Mouse (Mus musculus) spleen, postnatal 36 days (tissue): ENCODE measurements around the gene Camsap2.

Experiments used
- DNase-seq, 2 experiments: peaks; one replicate each; pipeline ENCODE4 v3.0.0; 2022; ENCODE audit warnings: low spot score in 2 of 2, mixed read lengths in 1 of 2

Gene Camsap2

GRCm38 (mm10) chr1:136258495-136258894 is 87.4 kb downstream of the Camsap2 start:
- no peak for DNase-seq

- no peak for DNase-seq
Observed at GRCm38 (mm10) chr1:136255657-136256056, 90.2 kb downstream of the Camsap2 start.

- no peak for DNase-seq
Observed at GRCm38 (mm10) chr1:136255174-136255573, 90.7 kb downstream of the Camsap2 start.

GRCm38 (mm10) chr1:136254503-136255065 is 91.3 kb downstream of the Camsap2 start:
- no peak for DNase-seq

- peak; percentile 51 to 66 for DNase-seq
Observed at GRCm38 (mm10) chr1:136253472-136253871, 92.4 kb downstream of the Camsap2 start.

GRCm38 (mm10) chr1:136249662-136250061 is 96.2 kb downstream of the Camsap2 start:
- DNase-seq: peak; percentile 45 to 46

- DNase-seq: no peak
Observed at GRCm38 (mm10) chr1:136247393-136247792, 98.5 kb downstream of the Camsap2 start.

- DNase-seq: no peak
Observed at GRCm38 (mm10) chr1:136244469-136244868, 101.4 kb downstream of the Camsap2 start.

- DNase-seq: no peak
Observed at GRCm38 (mm10) chr1:136241801-136242200, 104.1 kb downstream of the Camsap2 start.

GRCm38 (mm10) chr1:136238495-136238894 is 107.4 kb downstream of the Camsap2 start:
- no peak for DNase-seq

- DNase-seq: no peak
Observed at GRCm38 (mm10) chr1:136234595-136235092, 111.3 kb downstream of the Camsap2 start.

- peak; percentile 8 to 12 for DNase-seq
Observed at GRCm38 (mm10) chr1:136233892-136234594, 111.9 kb downstream of the Camsap2 start, which contains the start of gene Inava. Gene Inava, minus strand, starts transcription at chr1:136234264.

GRCm38 (mm10) chr1:136232986-136233790 is 112.7 kb downstream of the Camsap2 start:
- no peak for DNase-seq

GRCm38 (mm10) chr1:136232285-136232926 is 113.5 kb downstream of the Camsap2 start:
- no peak for DNase-seq

GRCm38 (mm10) chr1:136231596-136231995 is 114.3 kb downstream of the Camsap2 start:
- no peak for DNase-seq

GRCm38 (mm10) chr1:136230201-136230600 is 115.7 kb downstream of the Camsap2 start:
- DNase-seq: no peak

- no peak for DNase-seq
Observed at GRCm38 (mm10) chr1:136229040-136229373, 116.9 kb downstream of the Camsap2 start.

- no peak for DNase-seq
Observed at GRCm38 (mm10) chr1:136228328-136229039, 117.4 kb downstream of the Camsap2 start.

GRCm38 (mm10) chr1:136227870-136228269 is 118.0 kb downstream of the Camsap2 start:
- no peak for DNase-seq

GRCm38 (mm10) chr1:136226626-136227025 is 119.3 kb downstream of the Camsap2 start:
- no peak for DNase-seq

- no peak for DNase-seq
Observed at GRCm38 (mm10) chr1:136225846-136226245, 120.1 kb downstream of the Camsap2 start.
